Mouse (Mus musculus) spleen, adult 2 months (tissue): ENCODE results near the gene Gm43720.

Source experiments
- CTCF ChIP-seq: fragments of 200-500 bp; IDR thresholded peaks from 2 replicates; pipeline ENCODE4 v1.5.1; 2011; ENCODE audit warnings: mild to moderate bottlenecking, inconsistent platforms; ENCODE audit not compliant: insufficient read depth, insufficient read length, insufficient replicate concordance; ENCODE audit errors: extremely low read depth
- POLR2A ChIP-seq: fragments of 200-500 bp; IDR thresholded peaks from 2 replicates; pipeline ENCODE4 v1.6.1; 2011; ENCODE audit warnings: low read depth, low read length, inconsistent platforms

DNA sequence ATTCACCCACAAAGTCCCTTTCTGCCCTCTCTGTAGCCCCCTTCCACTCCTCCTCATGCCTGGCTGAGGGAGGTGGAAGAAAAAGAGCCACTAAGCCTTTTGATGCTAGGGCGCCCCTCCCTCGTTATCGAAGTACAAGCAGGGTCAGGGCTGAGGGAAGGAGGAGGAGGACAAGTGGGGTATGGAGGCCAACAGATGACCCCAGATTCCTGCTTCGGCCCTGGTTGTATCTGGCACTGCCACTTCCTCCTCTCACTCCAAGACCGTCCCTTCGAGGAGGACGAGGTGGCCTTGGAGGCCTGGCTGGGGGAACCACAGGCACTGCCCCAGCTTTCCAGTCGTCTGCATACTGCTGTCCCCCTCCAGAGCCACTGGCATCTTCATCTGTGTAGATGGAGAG, 5.6 kb downstream of the Gm43720 start:
- TF ChIP-seq CTCF (no peak), POLR2A (no peak)
